Mouse (Mus musculus): ENCODE measurements around the gene Gm28051. TPM values are rescaled to one million over a fixed set of nuclear protein-coding genes. Genes with fewer than 3 reads are reported as not detected.
A peak's percentile ranks its signal among the peaks of the same experiment; 100 is the strongest.

Gene Gm28051
- polyA plus RNA-seq, 1 experiment from 2014 or later: not detected

DNA sequence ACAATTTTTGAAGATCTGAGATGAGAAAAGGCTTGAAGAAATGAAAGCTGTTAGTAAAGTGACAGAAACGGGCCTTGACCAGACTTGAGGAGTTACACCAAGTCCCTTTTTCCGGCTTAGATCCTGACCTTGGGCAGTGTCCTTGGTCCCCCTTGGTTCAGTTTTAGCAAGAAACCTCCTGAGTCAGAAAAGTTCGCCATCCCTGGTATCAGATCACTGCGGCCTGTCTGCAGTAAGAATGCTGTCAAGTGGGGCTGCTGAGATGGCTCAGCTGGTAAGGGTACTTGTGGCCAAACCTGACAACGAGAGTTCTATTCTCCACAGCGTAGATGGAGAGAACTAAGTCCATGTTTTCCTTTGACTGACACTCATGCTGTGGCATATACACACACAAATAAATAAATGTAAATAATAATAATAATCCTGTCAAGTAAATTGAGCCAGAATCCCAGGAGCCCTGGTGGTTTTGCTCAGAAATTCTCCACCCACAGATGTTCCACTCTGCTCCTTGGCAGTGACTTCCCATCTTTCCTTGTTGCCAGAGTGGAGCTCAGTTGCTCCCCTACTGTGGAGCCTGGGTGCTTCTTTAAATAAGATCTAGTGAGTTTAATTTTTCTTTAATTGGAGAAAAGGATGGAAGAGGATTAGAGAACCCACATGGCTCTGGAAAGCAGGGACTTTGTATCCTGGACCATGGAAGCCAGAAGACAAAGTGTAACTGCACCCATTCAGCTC, 51.5 kb downstream of the Gm28051 start:
- 76% methylated on average over 6 of the region's 6 CpGs for WGBS

DNA sequence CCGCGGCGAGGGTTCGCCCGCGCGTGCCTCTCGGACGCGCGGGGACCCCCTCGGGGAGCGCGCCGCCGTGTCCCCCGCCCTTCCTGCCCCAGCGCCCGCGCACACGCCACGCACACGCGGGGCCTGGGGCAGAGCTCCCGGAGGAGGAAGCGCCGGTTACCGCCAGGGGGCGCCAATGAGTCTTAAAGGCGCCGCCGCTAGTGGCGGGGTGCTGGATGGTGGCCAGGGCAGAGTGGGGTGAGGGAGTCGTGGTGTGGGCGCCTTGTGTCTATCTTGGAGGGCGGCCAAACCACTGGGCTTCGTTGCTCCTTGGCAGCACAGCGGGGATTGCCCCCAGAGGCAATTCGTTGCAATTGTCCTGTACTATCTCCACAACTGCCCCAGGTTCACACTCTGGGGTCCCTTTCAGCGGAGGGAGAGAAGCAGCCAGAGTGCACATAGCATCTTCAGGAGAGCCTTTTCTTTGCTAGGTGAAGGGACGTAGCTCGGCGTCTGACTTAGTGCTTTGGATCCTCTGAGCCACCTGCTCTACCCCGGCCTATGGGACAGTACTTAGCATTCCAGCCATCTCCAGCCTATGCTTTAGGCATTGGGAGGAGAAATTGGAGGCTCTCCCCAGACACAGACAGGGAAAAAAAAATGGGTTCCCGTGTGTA, 52.2 kb downstream of the Gm28051 start:
- Histone ChIP-seq H3K4me1 (ENCODE audit: control insufficient read depth, insufficient read depth, low read length) (peaks cover 24% of the 10 kb centered on the region), H3K9me3 (ENCODE audit: control insufficient read depth, low read length) (no peaks in the 10 kb centered on the region), H3K9ac (ENCODE audit: low read depth, low read length) (peak overlapping the region; percentile 81), H3K4me2 (ENCODE audit: low read depth, low read length) (peak overlapping the region; percentile 94), H3K27ac (replicated peaks; ENCODE audit: low read depth, low read length) (peak overlapping the region; percentile 88), H3K27me3 (replicated peaks; ENCODE audit: control insufficient read depth, insufficient read depth, low read length) (no peaks in the 10 kb centered on the region), H3K4me3 (ENCODE audit: low read depth, low read length) (peak overlapping the region; percentile 75), H3K36me3 (ENCODE audit: control insufficient read depth, insufficient read depth, low read length) (no peaks in the 10 kb centered on the region)
- DNase-seq (ENCODE audit: low spot score) (peak; percentile 89), ATAC-seq (ENCODE audit: low read depth) (peak; percentile 78)
- 4% methylated on average over 21 of the region's 45 CpGs for WGBS

More for the DNA sequence above, 51.5 kb downstream of the Gm28051 start:
- H3K27ac ChIP-seq (replicated peaks; ENCODE audit: low read depth, low read length): no peak overlapping the region
- ATAC-seq (ENCODE audit: low read depth): no peak
- peak overlapping the region; percentile 94; the same call in 1 of the 2 replicates for H3K4me2 ChIP-seq (ENCODE audit: low read depth, low read length)
- H3K9me3 ChIP-seq (ENCODE audit: control insufficient read depth, low read length): no peaks in the 10 kb centered on the region
- peak overlapping the region; percentile 75 for H3K4me3 ChIP-seq (ENCODE audit: low read depth, low read length)
- no peak overlapping the region for H3K9ac ChIP-seq (ENCODE audit: low read depth, low read length)
- H3K36me3 ChIP-seq (ENCODE audit: control insufficient read depth, insufficient read depth, low read length): no peaks in the 10 kb centered on the region
- H3K27me3 ChIP-seq (replicated peaks; ENCODE audit: control insufficient read depth, insufficient read depth, low read length): no peaks in the 10 kb centered on the region
- DNase-seq (ENCODE audit: low spot score): no peak
- H3K4me1 ChIP-seq (ENCODE audit: control insufficient read depth, insufficient read depth, low read length): peaks cover 20% of the 10 kb centered on the region

DNA sequence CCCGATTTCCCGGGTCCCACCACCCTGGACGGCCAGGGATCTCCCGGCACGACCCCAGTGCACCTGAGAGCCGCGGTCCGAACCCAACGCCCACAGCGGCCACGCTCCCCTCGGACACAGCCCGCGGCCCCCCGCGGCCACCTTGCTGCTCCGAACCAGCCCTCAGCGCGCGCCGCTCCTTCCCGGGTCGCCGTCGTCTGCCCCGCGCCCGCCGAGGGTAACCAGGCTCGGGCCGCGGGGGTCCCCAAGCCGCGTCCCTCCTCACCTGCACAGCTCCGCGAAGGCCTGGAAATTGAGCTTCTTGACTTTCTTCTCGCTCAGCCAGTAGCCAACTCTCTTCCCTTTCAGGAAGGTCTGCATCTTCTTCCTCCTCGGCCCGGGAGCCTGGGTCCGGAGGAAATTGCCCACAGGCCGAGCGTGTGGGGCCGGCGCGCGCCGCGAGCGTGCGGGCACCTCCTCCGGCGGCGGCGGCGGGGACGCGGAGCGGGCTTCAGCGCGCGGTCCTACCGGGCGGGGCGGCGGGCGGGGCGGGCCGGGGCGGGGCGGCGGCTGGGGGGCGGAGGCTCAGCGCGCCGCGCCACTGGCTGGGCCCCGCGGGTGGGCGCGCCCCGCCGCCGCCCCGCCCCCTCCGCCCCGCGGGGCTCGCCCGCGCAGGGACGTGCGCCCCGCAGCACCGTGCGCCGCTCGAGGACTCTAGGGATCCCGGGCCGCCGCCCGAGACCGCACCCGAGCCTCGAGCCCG, 52.9 kb downstream of the Gm28051 start, which contains the start of gene Itpk1:
TSS of gene Itpk1 (minus strand) at position 474 of the 742 bp plus-strand sequence.
- Histone ChIP-seq H3K36me3 (ENCODE audit: control insufficient read depth, insufficient read depth, low read length) (no peaks in the 10 kb centered on the region), H3K4me1 (ENCODE audit: control insufficient read depth, insufficient read depth, low read length) (peaks cover 28% of the 10 kb centered on the region), H3K27me3 (replicated peaks; ENCODE audit: control insufficient read depth, insufficient read depth, low read length) (no peaks in the 10 kb centered on the region), H3K27ac (replicated peaks; ENCODE audit: low read depth, low read length) (peak within 1 kb of the TSS; percentile 88), H3K4me2 (ENCODE audit: low read depth, low read length) (peak within 1 kb of the TSS; percentile 94), H3K9ac (ENCODE audit: low read depth, low read length) (peak within 1 kb of the TSS; percentile 81), H3K4me3 (ENCODE audit: low read depth, low read length) (peak within 1 kb of the TSS; percentile 75), H3K9me3 (ENCODE audit: control insufficient read depth, low read length) (no peaks in the 10 kb centered on the region)
- DNase-seq (ENCODE audit: low spot score) (peak; percentile 69), ATAC-seq (ENCODE audit: low read depth) (peak; percentile 93)
- WGBS: 0% methylated on average over 15 of the region's 105 CpGs

DNA sequence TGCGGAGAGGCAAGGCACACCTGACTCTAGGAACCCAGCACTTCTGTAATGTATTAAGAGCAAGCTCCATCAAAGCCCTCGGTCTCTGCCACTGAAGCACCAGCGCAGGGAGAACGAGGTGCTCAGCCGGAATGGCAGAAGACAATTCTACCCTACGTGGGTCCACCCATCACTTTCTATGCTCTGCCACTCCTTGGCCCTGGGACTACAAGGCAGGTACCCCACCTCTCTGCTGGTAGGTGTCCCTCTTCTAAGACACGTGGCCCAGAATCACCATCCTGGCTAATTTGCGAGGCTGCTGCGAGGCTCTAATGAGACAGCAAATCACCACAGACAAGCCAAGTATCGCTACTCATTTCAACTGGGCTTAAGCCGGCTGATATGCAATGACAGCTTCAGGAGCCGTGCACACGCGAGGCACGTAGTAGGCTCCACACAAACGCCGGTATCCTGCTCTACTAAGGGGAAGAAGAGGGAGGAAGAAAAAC, 53.6 kb downstream of the Gm28051 start:
- Histone ChIP-seq H3K4me2 (ENCODE audit: low read depth, low read length) (peak overlapping the region; percentile 94), H3K4me1 (ENCODE audit: control insufficient read depth, insufficient read depth, low read length) (peaks cover 28% of the 10 kb centered on the region), H3K27me3 (replicated peaks; ENCODE audit: control insufficient read depth, insufficient read depth, low read length) (no peaks in the 10 kb centered on the region), H3K4me3 (ENCODE audit: low read depth, low read length) (peak overlapping the region; percentile 75), H3K9me3 (ENCODE audit: control insufficient read depth, low read length) (no peaks in the 10 kb centered on the region), H3K9ac (ENCODE audit: low read depth, low read length) (peak overlapping the region; percentile 81), H3K27ac (replicated peaks; ENCODE audit: low read depth, low read length) (no peak overlapping the region), H3K36me3 (ENCODE audit: control insufficient read depth, insufficient read depth, low read length) (no peaks in the 10 kb centered on the region)
- WGBS: 5% methylated on average over 17 of the region's 17 CpGs
- ATAC-seq (ENCODE audit: low read depth) (no peak), DNase-seq (ENCODE audit: low spot score) (no peak)

DNA sequence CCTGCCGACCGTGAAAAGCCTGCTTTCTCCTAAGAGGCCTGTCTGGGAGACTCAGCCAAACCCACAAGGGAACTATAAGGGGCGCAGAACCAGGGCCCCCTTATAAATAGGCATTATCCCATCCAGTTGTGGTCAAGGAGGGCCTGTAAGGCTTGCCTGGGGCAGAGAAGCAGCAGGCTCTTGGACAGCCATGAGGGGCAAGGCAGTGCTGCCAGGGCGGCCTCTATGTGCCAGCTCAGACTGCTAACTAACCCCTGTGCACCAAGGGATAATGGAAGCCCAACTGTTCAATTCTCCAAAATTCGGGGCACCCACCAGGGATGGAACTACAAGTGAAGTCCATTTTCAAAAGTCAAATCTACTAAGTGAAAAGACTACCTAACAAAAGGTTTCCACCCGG, 54.1 kb downstream of the Gm28051 start:
- ATAC-seq (ENCODE audit: low read depth) (no peak), DNase-seq (ENCODE audit: low spot score) (no peak)
- Histone ChIP-seq H3K9ac (ENCODE audit: low read depth, low read length) (peak overlapping the region; percentile 81; the same call in 1 of the 2 replicates), H3K36me3 (ENCODE audit: control insufficient read depth, insufficient read depth, low read length) (no peaks in the 10 kb centered on the region), H3K27ac (replicated peaks; ENCODE audit: low read depth, low read length) (peak overlapping the region; percentile 44), H3K9me3 (ENCODE audit: control insufficient read depth, low read length) (no peaks in the 10 kb centered on the region), H3K27me3 (replicated peaks; ENCODE audit: control insufficient read depth, insufficient read depth, low read length) (no peaks in the 10 kb centered on the region), H3K4me1 (ENCODE audit: control insufficient read depth, insufficient read depth, low read length) (peaks cover 29% of the 10 kb centered on the region), H3K4me2 (ENCODE audit: low read depth, low read length) (peak overlapping the region; percentile 94), H3K4me3 (ENCODE audit: low read depth, low read length) (peak overlapping the region; percentile 75)
- 39% methylated on average over 6 of the region's 6 CpGs for WGBS

DNA sequence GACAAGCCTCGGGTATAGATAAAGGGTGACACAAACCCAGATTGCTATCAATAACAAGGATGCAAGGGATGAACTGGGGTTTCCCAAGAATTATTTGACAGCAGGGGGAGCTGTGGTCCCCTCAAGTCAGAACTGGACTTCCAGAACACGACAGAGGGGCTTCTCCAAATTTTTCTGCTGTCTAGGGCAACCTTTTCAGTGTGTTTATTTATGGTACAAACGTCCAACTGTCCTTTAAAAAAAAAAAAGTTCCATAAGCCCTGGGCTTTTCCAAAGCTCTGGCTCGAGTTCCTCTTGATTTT, 54.5 kb downstream of the Gm28051 start:
- no peaks in the 10 kb centered on the region for H3K36me3 ChIP-seq (ENCODE audit: control insufficient read depth, insufficient read depth, low read length)
- H3K9ac ChIP-seq (ENCODE audit: low read depth, low read length): no peak overlapping the region; the same call in 1 of the 2 replicates
- peak overlapping the region; percentile 94 for H3K4me2 ChIP-seq (ENCODE audit: low read depth, low read length)
- peaks cover 33% of the 10 kb centered on the region for H3K4me1 ChIP-seq (ENCODE audit: control insufficient read depth, insufficient read depth, low read length)
- peak overlapping the region; percentile 31 for H3K27ac ChIP-seq (replicated peaks; ENCODE audit: low read depth, low read length)
- WGBS: 6% methylated on average over 4 of the region's 4 CpGs
- no peaks in the 10 kb centered on the region for H3K9me3 ChIP-seq (ENCODE audit: control insufficient read depth, low read length)
- ATAC-seq (ENCODE audit: low read depth): no peak
- H3K27me3 ChIP-seq (replicated peaks; ENCODE audit: control insufficient read depth, insufficient read depth, low read length): no peaks in the 10 kb centered on the region
- peak; percentile 60 for DNase-seq (ENCODE audit: low spot score)
- H3K4me3 ChIP-seq (ENCODE audit: low read depth, low read length): peak overlapping the region; percentile 75

DNA sequence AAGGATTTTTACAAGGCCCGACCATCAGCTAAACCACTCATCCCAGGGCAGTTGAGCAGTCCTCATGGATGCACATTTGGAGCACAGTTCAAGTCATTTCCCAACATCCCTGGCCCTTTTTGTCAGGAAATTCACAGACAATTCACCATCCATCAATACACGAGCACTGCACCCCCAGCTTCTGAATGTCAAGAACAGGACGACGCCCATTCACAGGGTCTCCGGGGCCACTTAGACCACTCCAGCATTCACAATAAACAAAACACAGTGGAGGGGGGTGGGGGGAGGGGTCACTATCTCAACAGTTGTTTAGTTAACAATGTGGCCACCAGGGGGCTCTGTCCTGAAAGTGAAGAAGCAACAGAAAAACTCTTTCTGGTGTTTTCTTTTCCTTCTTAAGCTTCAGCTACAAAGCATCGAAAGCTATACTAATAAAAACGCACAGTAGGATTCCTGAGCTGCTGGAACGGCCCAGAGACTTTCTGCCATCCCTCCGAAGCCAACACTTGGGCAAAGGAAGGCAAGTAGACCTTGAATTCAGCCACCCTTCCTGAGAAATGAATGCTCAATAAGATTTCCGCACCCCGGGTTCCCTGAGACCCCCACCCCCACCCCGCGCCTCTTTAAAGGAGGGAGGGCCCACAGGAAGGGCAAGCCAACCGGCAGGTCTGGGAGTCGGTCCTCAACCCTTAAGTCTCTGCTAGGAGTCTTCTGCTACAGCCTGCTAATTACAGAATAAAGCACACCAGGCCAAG, 55.0 kb downstream of the Gm28051 start:
- no peak for ATAC-seq (ENCODE audit: low read depth)
- H3K9ac ChIP-seq (ENCODE audit: low read depth, low read length): no peak overlapping the region
- H3K4me3 ChIP-seq (ENCODE audit: low read depth, low read length): peak overlapping the region; percentile 75
- peaks cover 36% of the 10 kb centered on the region for H3K4me1 ChIP-seq (ENCODE audit: control insufficient read depth, insufficient read depth, low read length)
- 5% methylated on average over 15 of the region's 15 CpGs for WGBS
- H3K36me3 ChIP-seq (ENCODE audit: control insufficient read depth, insufficient read depth, low read length): no peaks in the 10 kb centered on the region
- peak overlapping the region; percentile 31 for H3K27ac ChIP-seq (replicated peaks; ENCODE audit: low read depth, low read length)
- peak overlapping the region; percentile 94 for H3K4me2 ChIP-seq (ENCODE audit: low read depth, low read length)
- peak; percentile 93 for DNase-seq (ENCODE audit: low spot score)
- H3K27me3 ChIP-seq (replicated peaks; ENCODE audit: control insufficient read depth, insufficient read depth, low read length): no peaks in the 10 kb centered on the region
- H3K9me3 ChIP-seq (ENCODE audit: control insufficient read depth, low read length): no peaks in the 10 kb centered on the region

DNA sequence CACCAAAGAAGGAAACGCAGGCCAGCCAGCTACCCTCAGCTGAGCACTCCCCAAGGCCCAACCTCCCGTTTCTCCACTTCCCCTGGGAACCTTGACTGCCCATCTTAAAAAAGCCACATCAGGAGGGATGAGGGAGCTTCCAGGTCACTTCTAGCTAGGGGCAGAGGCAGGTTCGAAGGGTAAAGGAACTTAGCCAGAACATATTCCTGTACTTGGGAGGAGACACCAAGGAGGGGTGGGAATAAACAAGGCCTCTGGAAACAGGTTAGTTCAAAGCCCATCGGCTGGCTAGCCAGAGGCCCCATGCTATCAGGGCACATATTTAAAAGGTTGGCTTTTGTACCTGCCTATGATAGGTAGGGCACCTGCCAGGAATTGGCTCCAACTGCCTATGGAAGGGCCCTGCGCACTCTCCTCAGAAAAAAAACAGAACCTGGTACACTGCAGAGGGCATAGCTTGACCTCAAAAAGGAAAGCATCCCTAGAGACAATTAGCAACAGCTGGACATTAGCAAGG, 55.8 kb downstream of the Gm28051 start:
- Histone ChIP-seq H3K27ac (replicated peaks; ENCODE audit: low read depth, low read length) (no peak overlapping the region), H3K27me3 (replicated peaks; ENCODE audit: control insufficient read depth, insufficient read depth, low read length) (no peaks in the 10 kb centered on the region), H3K36me3 (ENCODE audit: control insufficient read depth, insufficient read depth, low read length) (no peaks in the 10 kb centered on the region), H3K4me2 (ENCODE audit: low read depth, low read length) (no peak overlapping the region), H3K9me3 (ENCODE audit: control insufficient read depth, low read length) (no peaks in the 10 kb centered on the region), H3K4me1 (ENCODE audit: control insufficient read depth, insufficient read depth, low read length) (peaks cover 36% of the 10 kb centered on the region), H3K9ac (ENCODE audit: low read depth, low read length) (no peak overlapping the region), H3K4me3 (ENCODE audit: low read depth, low read length) (no peak overlapping the region)
- WGBS: 88% methylated on average over 5 of the region's 5 CpGs
- DNase-seq (ENCODE audit: low spot score) (no peak), ATAC-seq (ENCODE audit: low read depth) (no peak)

Measured in embryonic facial prominence, embryonic 14.5 days (tissue).